Mouse (Mus musculus): ENCODE data around the gene Hacd2.

- TF ChIP-seq CTCF (IDR thresholded peaks at IDR 0.05; ENCODE audit: low read depth, low read length) (no peak), POLR2A (IDR thresholded peaks at IDR 0.05; ENCODE audit: borderline replicate concordance, low read depth, low read length) (no peak)
Observed at GRCm38 (mm10) chr16:35000923-35001560, 21.2 kb upstream of the Hacd2 start.
